Mouse (Mus musculus) olfactory bulb, adult 2 months (tissue): Measurements from ENCODE around the gene Ccdc87.

ENCODE experiments used
- CTCF ChIP-seq: fragments of 200-500 bp; IDR thresholded peaks from 2 replicates; pipeline ENCODE4 v1.5.1; 2012; ENCODE audit warnings: low read depth, mild to moderate bottlenecking, low read length, moderate library complexity; ENCODE audit not compliant: insufficient read depth
- POLR2A ChIP-seq: fragments of 200-500 bp; IDR thresholded peaks from 2 replicates; pipeline ENCODE4 v1.6.1; 2012; ENCODE audit warnings: mild to moderate bottlenecking, low read depth, low read length, moderate library complexity; ENCODE audit not compliant: insufficient read depth

GRCm38 (mm10) chr19:4797846-4798245 lies 41.3 kb upstream of the Ccdc87 start:
- TF ChIP-seq POLR2A (no peak), CTCF (no peak)
